Comparison of ENCODE assay signal across 10 mouse cellular contexts in the genomic region with DNA sequence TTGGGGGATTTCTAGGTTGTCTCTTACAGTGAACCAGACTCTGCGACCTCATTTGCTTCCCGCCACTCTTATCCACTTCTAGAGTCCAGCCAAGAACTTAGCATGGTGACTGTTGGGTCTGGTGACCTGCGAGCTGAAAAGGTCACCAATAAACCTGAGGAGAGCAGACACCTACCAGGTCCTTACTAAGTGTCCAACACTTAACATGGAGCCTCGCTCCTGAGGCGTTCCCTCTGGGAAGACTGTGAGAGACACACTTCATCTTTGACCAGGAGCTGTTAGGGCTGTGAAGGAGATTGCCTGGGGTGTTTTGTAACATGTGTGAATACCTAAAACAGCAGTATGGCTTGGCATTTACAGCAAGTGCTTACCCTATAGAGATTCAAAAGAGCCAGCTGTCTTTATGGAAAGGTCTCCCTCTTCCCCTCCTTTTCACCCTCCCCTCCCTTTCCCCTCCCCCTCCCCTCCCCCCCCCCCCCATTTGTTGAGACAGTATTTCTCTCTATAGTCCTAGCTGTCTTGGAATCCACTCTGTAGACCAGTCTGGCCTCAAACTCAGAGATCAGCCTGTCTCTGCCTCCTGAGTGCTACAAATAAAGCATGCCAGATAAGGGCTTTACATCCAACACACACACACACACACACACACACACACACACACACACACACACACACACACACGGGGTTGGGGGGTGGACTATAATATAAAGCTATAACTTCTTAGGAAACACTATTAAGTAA. TPM values are rescaled to one million over a fixed set of nuclear protein-coding genes. Genes with fewer than 3 reads are reported as not detected.
DNase-seq lines count a peak whose midpoint lies in the region; ATAC-seq and TF ChIP-seq lines count a peak whose summit lies in the region.
"Had no signal": no experiment of that assay in that cellular context is flagged by ENCODE, and none has a peak within 500 bp of the region (broad histone marks: within the 10 kb centered on the region; RNA-seq: fewer than 3 reads in every experiment).

No protein-coding gene starts in this region.

- no peak for TF ChIP-seq POLR2A in MEL (IDR thresholded peaks at IDR 0.05; ENCODE audit: control insufficient read depth in 1 of 2, insufficient read depth in 1 of 2, low read depth in 1 of 2, low read length in 2 of 2, poor library complexity in 1 of 2)

- peak; percentile 44; the same call in 1 of the 2 replicates for ATAC-seq in kidney, embryonic 16.5 days (ENCODE audit: low FRiP score, low TSS enrichment)
- no peak for ATAC-seq in liver, embryonic 13.5 days (ENCODE audit: low read depth)

- TF ChIP-seq CTCF in MEL (IDR thresholded peaks at IDR 0.05 in 2 of 3, conservative IDR thresholded peaks at IDR 0.05 in 1 of 3; ENCODE audit: control insufficient read depth in 1 of 3, insufficient read depth in 1 of 3, low read depth in 2 of 3, low read length in 3 of 3, poor library complexity in 1 of 3, severe bottlenecking in 1 of 3) = no peak

- no peaks in the 10 kb centered on the region for H3K9me3 ChIP-seq in kidney, embryonic 16.5 days (ENCODE audit: low read length)
- no peaks in the 10 kb centered on the region for H3K9me3 ChIP-seq in MEL (replicated peaks; ENCODE audit: insufficient read depth, low read length)
- H3K9me3 ChIP-seq in liver, embryonic 13.5 days (replicated peaks) = no peaks in the 10 kb centered on the region
- H3K9me3 ChIP-seq: embryonic facial prominence, embryonic 15.5 days had no signal

- 77% methylated on average over 6 of the region's 6 CpGs for WGBS in kidney, embryonic 16.5 days
- 65% methylated on average over 6 of the region's 6 CpGs for WGBS in liver, embryonic 13.5 days (ENCODE audit: insufficient replicate concordance)

- H3K27ac ChIP-seq in kidney, embryonic 16.5 days (ENCODE audit: low read length) = no peak overlapping the region
- peak overlapping the region; percentile 79 for H3K27ac ChIP-seq in MEL (ENCODE audit: control insufficient read depth, low read depth, low read length)
- no peak overlapping the region for H3K27ac ChIP-seq in liver, embryonic 13.5 days

- H3K27me3 ChIP-seq in kidney, embryonic 16.5 days (ENCODE audit: insufficient read depth, low read length) = 0 out of 2 replicates have a peak, but pooled peaks cover 2% of the 10 kb centered on the region
- H3K27me3 ChIP-seq in MEL (ENCODE audit: control insufficient read depth in 1 of 2, insufficient read depth in 2 of 2, low read length in 2 of 2) = no peaks in the 10 kb centered on the region
- H3K27me3 ChIP-seq in liver, embryonic 13.5 days = peaks cover 8% of the 10 kb centered on the region
- H3K27me3 ChIP-seq: embryonic facial prominence, embryonic 15.5 days had no signal

- H3K79me2 ChIP-seq in MEL (ENCODE audit: control insufficient read depth, insufficient read depth, low read length, poor library complexity) = no peaks in the 10 kb centered on the region

- H3K4me3 ChIP-seq in kidney, embryonic 16.5 days (ENCODE audit: low read length) = no peak overlapping the region
- H3K4me3 ChIP-seq in MEL (ENCODE audit: control insufficient read depth in 1 of 2, insufficient read depth in 1 of 2, low read depth in 2 of 2, low read length in 2 of 2) = peak overlapping the region; percentile 49 to 59
- H3K4me3 ChIP-seq in liver, embryonic 13.5 days (replicated peaks) = no peak overlapping the region

- no peak overlapping the region for H3K4me2 ChIP-seq in kidney, embryonic 16.5 days (replicated peaks; ENCODE audit: low read depth, low read length)
- peak overlapping the region; percentile 27 for H3K4me2 ChIP-seq in liver, embryonic 13.5 days

- H3K4me1 ChIP-seq in kidney, embryonic 16.5 days (ENCODE audit: insufficient read depth, low read length) = no peaks in the 10 kb centered on the region; the same call in 1 of the 2 replicates
- peaks cover 3 to 21% of the 10 kb centered on the region in 2 experiments; a peak in 3 of 4 replicates for H3K4me1 ChIP-seq in MEL (ENCODE audit: control insufficient read depth in 1 of 2, insufficient read depth in 2 of 2, low read length in 2 of 2)
- peaks cover 22% of the 10 kb centered on the region for H3K4me1 ChIP-seq in liver, embryonic 13.5 days (replicated peaks)

- no peak overlapping the region for H3K9ac ChIP-seq in kidney, embryonic 16.5 days (replicated peaks; ENCODE audit: low read length)
- H3K9ac ChIP-seq in MEL (ENCODE audit: control insufficient read depth, low read depth, low read length, poor library complexity, severe bottlenecking) = peak overlapping the region; percentile 82
- H3K9ac ChIP-seq in liver, embryonic 13.5 days = no peak overlapping the region
- H3K9ac ChIP-seq: embryonic facial prominence, embryonic 15.5 days had no signal

- TF ChIP-seq EP300 in MEL (IDR thresholded peaks at IDR 0.05; ENCODE audit: low read depth in 1 of 2, low read length in 2 of 2) = no peak

- DNase-seq in kidney, adult 11 months = no peak
- DNase-seq in 3T3-L1 (ENCODE audit: low read depth, low spot score) (peak; percentile 33), MEL (ENCODE audit: low read depth, low spot score) (no peak)
- no peak for DNase-seq in liver, embryonic 13.5 days
- no peak for DNase-seq in T-cell, adult 2 months (ENCODE audit: low spot score)
- DNase-seq in natural killer cell, adult 2 months (ENCODE audit: low spot score in 2 of 2) = no peak

- no peaks in the 10 kb centered on the region for H3K36me3 ChIP-seq in kidney, embryonic 16.5 days (ENCODE audit: insufficient read depth, low read length)
- peaks cover 0 to 13% of the 10 kb centered on the region in 2 experiments; a peak in 2 of 4 replicates for H3K36me3 ChIP-seq in MEL (ENCODE audit: control insufficient read depth in 1 of 2, insufficient read depth in 2 of 2, low read length in 2 of 2)
- no peaks in the 10 kb centered on the region for H3K36me3 ChIP-seq in liver, embryonic 13.5 days
- H3K36me3 ChIP-seq: embryonic facial prominence, embryonic 15.5 days had no signal

- TF ChIP-seq RAD21 in MEL (IDR thresholded peaks at IDR 0.05; ENCODE audit: low read depth, low read length) = no peak

TF ChIP-seq in MEL, 35 proteins besides CTCF, POLR2A, EP300 and RAD21:
- TF ChIP-seq GATA1 (IDR thresholded peaks at IDR 0.05; ENCODE audit: low read depth, low read length) (no peak), MYC (IDR thresholded peaks at IDR 0.05; ENCODE audit: low read depth, low read length) (no peak), TAL1 (IDR thresholded peaks at IDR 0.05; ENCODE audit: low read length) (no peak), ZC3H11A (IDR thresholded peaks at IDR 0.05; ENCODE audit: low read depth, low read length) (no peak), TCF12 (IDR thresholded peaks at IDR 0.05; ENCODE audit: low read depth, low read length) (no peak), ETS1 (IDR thresholded peaks at IDR 0.05; ENCODE audit: low read depth, low read length) (no peak), ELF1 (IDR thresholded peaks at IDR 0.05; ENCODE audit: low read depth, low read length) (no peak), MXI1 (IDR thresholded peaks at IDR 0.05; ENCODE audit: low read depth, low read length) (no peak), MAZ (IDR thresholded peaks at IDR 0.05; ENCODE audit: low read depth, low read length) (no peak), KAT2A (conservative IDR thresholded peaks at IDR 0.05; ENCODE audit: low read depth, low read length) (no peak), NELFE (IDR thresholded peaks at IDR 0.05; ENCODE audit: low read depth, low read length) (no peak), ZKSCAN1 (IDR thresholded peaks at IDR 0.05; ENCODE audit: low read depth, low read length) (no peak), RCOR1 (IDR thresholded peaks at IDR 0.05; ENCODE audit: low read depth, low read length) (no peak), ZNF384 (IDR thresholded peaks at IDR 0.05; ENCODE audit: low read depth, low read length) (no peak), HCFC1 (IDR thresholded peaks at IDR 0.05; ENCODE audit: low read depth, low read length) (no peak), CHD1 (IDR thresholded peaks at IDR 0.05; ENCODE audit: low read depth, low read length) (no peak)

RNA-seq across cellular contexts. Expression of a gene that starts 7.3 kb away (rescaled TPM):
- 25.5 and 28.3 TPM in 2 replicates for polyA plus RNA-seq in kidney, embryonic 16.5 days (2015; fragmentation: Nextera tagmentation; extraction: Ambion mirVana)
- 1.7 and 2.8 TPM in 2 replicates for total RNA-seq in MEL (2012; rRNA removed)
- 1 to 10 TPM in 1 of 2 experiments, not detected in 1; 4.4 TPM for polyA plus RNA-seq in MEL (2012; ENCODE audit: insufficient read depth in 1 of 2, insufficient read length in 2 of 2, low read depth in 1 of 2, low replicate concordance in 2 of 2, missing spikeins in 1 of 2)
- polyA plus RNA-seq in liver, embryonic 13.5 days (2015; fragmentation: Nextera tagmentation; extraction: Ambion mirVana) = 3.9 and 4.8 TPM in 2 replicates
- total RNA-seq: granulocyte monocyte progenitor cell, adult 5-6 weeks; monocyte, adult 5-6 weeks had no signal

Comparison
In these comparisons a context has a peak if more than half of its experiments do, and no peak if none do; other contexts are left out.
1. H3K4me3 ChIP-seq: peak in MEL (2 of 2); none in kidney, embryonic 16.5 days (single experiment) and liver, embryonic 13.5 days (single experiment).